Mouse (Mus musculus) kidney, embryonic 16.5 days (tissue): ENCODE measurements around the gene Epha4. TPM values are rescaled to one million over a fixed set of nuclear protein-coding genes. Genes with fewer than 3 reads are reported as not detected.

ENCODE experiments used
- ATAC-seq: fragments of 200-750 bp; cut with Nextera tagmentation; 2 replicates; pipeline ENCODE4 v1.8.0; 2017; ENCODE audit warnings: moderate TSS enrichment; ENCODE audit not compliant: low FRiP score, low TSS enrichment
- H3K27ac ChIP-seq: fragments of 300-500 bp; sonication (generic); 2 replicates; pipeline ENCODE4 v1.5.1; 2014; ENCODE audit warnings: low read length
- H3K27me3 ChIP-seq: fragments of 300-500 bp; sonication (generic); 2 replicates; pipeline ENCODE4 v1.6.1; 2014; ENCODE audit warnings: low read length, control low read depth, mixed read lengths; ENCODE audit not compliant: insufficient read depth
- H3K36me3 ChIP-seq: fragments of 300-500 bp; sonication (generic); 2 replicates; pipeline ENCODE4 v1.6.1; 2014; ENCODE audit warnings: low read length, control low read depth, mixed read lengths; ENCODE audit not compliant: insufficient read depth
- H3K4me1 ChIP-seq: fragments of 300-500 bp; sonication (generic); 2 replicates; pipeline ENCODE4 v1.6.1; 2014; ENCODE audit warnings: low read length, control low read depth, mixed read lengths; ENCODE audit not compliant: insufficient read depth
- H3K4me2 ChIP-seq: fragments of 300-500 bp; sonication (generic); replicated peaks from 2 replicates; pipeline ENCODE4 v1.6.1; 2014; ENCODE audit warnings: low read depth, low read length
- H3K4me3 ChIP-seq: fragments of 300-500 bp; sonication (generic); 2 replicates; pipeline ENCODE4 v1.5.1; 2014; ENCODE audit warnings: mild to moderate bottlenecking, low read length
- H3K9ac ChIP-seq: fragments of 300-500 bp; sonication (generic); replicated peaks from 2 replicates; pipeline ENCODE4 v1.6.1; 2014; ENCODE audit warnings: low read length
- H3K9me3 ChIP-seq: fragments of 300-500 bp; sonication (generic); 2 replicates; pipeline ENCODE4 v1.6.1; 2016; ENCODE audit warnings: low read length, control low read depth
- WGBS: fragments of 180-500 bp; shearing (Covaris S2); extraction: QIAGEN DNeasy Blood & Tissue Kit; methylation state at CpG from one replicate; pipeline ENCODE4 v1.1.7; 2014; 5-methylcytosine and 5-hydroxymethylcytosine counted together
- polyA plus RNA-seq: library from polyadenylated mRNA; unstranded; fragments of >200 nt; fragmentation: Nextera tagmentation; extraction: Ambion mirVana; gene quantifications from 2 replicates; pipeline ENCODE4 v1.2.1, GENCODE M21; 2015

Epha4 gene
- polyA plus RNA-seq, 1 experiment from 2014 or later = 17.0 TPM

- 90% methylated on average over 3 of the region's 3 CpGs for WGBS
- Histone ChIP-seq H3K4me3 (no peak overlapping the region), H3K36me3 (no peaks in the 10 kb centered on the region), H3K27me3 (no peaks in the 10 kb centered on the region), H3K4me2 (no peak overlapping the region), H3K9me3 (no peaks in the 10 kb centered on the region), H3K27ac (no peak overlapping the region), H3K9ac (no peak overlapping the region), H3K4me1 (peaks cover 6% of the 10 kb centered on the region)
- no peak for ATAC-seq
These were observed 63.3 kb downstream of the Epha4 start for GRCm38 (mm10) chr1:77451541-77451940.

GRCm38 (mm10) chr1:77450201-77450600, 64.7 kb downstream of the Epha4 start:
- ATAC-seq = no peak
- 50% methylated on average over 3 of the region's 3 CpGs for WGBS
- Histone ChIP-seq H3K4me1 (peaks cover 14% of the 10 kb centered on the region), H3K27me3 (no peaks in the 10 kb centered on the region), H3K27ac (no peak overlapping the region), H3K4me3 (no peak overlapping the region), H3K9me3 (no peaks in the 10 kb centered on the region), H3K9ac (no peak overlapping the region), H3K36me3 (no peaks in the 10 kb centered on the region), H3K4me2 (no peak overlapping the region)

DNA sequence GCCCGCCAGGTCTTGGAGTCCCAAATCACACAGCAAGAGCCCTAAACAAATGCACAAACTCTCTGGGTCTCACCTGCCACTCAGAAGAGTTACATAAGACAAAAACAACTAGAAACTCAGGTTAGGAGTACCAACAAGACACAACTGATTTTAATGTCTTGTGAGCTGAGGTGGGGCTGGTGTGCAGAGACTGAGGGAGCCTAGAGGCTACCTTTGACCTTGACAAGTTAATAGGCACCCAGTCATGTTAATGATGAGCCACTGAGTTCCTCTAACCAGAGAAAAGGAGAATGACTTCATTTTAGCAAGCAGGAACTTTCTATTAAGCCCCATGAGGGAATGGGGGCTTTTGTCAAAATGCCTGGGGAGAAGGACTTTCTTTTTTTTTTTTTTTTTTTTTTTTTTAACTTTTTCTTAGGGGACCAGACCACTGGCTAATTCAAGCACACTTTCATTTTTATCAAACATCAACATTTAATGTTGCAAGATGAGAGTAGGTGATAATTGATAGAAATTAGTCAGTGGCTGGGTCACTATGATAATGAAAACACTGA, 67.8 kb downstream of the Epha4 start:
- Histone ChIP-seq H3K27me3 (no peaks in the 10 kb centered on the region), H3K9ac (no peak overlapping the region), H3K36me3 (0 out of 2 replicates have a peak, but pooled peaks cover 4% of the 10 kb centered on the region), H3K4me2 (no peak overlapping the region), H3K4me1 (peaks cover 14% of the 10 kb centered on the region), H3K27ac (peak overlapping the region; percentile 63), H3K4me3 (no peak overlapping the region), H3K9me3 (no peaks in the 10 kb centered on the region)
- WGBS = 42% methylated on average over 1 of the region's 1 CpGs
- ATAC-seq = peak; percentile 84

- H3K4me3 ChIP-seq = no peak overlapping the region
- H3K9me3 ChIP-seq = no peaks in the 10 kb centered on the region
- H3K4me1 ChIP-seq = peaks cover 15% of the 10 kb centered on the region
- peak overlapping the region; percentile 63 for H3K27ac ChIP-seq
- H3K9ac ChIP-seq = no peak overlapping the region
- no peaks in the 10 kb centered on the region for H3K27me3 ChIP-seq
- 36% methylated on average over 12 of the region's 12 CpGs for WGBS
- H3K4me2 ChIP-seq = no peak overlapping the region; the same call in 1 of the 2 replicates
- ATAC-seq = peak; percentile 70
- 0 out of 2 replicates have a peak, but pooled peaks cover 4% of the 10 kb centered on the region for H3K36me3 ChIP-seq
These were observed 68.5 kb downstream of the Epha4 start for GRCm38 (mm10) chr1:77446438-77446837.

GRCm38 (mm10) chr1:77444648-77445047, 70.2 kb downstream of the Epha4 start:
- no peak overlapping the region for H3K27ac ChIP-seq
- no peaks in the 10 kb centered on the region for H3K27me3 ChIP-seq
- H3K36me3 ChIP-seq = 0 out of 2 replicates have a peak, but pooled peaks cover 4% of the 10 kb centered on the region
- no peak overlapping the region for H3K4me2 ChIP-seq
- peaks cover 24% of the 10 kb centered on the region for H3K4me1 ChIP-seq
- WGBS = 88% methylated on average over 9 of the region's 9 CpGs
- H3K9me3 ChIP-seq = no peaks in the 10 kb centered on the region
- ATAC-seq = no peak
- no peak overlapping the region for H3K4me3 ChIP-seq
- no peak overlapping the region for H3K9ac ChIP-seq

DNA sequence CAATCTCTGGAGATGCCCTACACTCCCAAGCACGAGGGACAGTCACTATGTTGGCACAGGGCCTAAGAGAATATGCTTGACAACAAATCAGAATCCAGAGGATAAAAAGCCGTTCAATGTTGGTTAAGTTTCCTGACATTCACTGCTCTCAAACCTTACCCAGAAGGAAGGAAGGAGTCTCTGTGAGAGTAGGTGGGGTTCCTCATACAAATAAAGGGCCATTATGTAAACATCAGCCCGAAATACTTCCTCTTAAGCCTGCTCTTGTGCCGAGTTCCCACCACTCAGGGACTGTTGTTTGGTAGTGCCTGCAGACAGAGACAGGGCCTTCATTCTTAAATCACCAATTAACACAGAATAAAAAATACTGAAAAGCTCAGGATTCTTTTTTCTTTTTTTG, 72.9 kb downstream of the Epha4 start:
- Histone ChIP-seq H3K36me3 (0 out of 2 replicates have a peak, but pooled peaks cover 4% of the 10 kb centered on the region), H3K27me3 (no peaks in the 10 kb centered on the region), H3K9ac (no peak overlapping the region), H3K27ac (no peak overlapping the region; the same call in 1 of the 2 replicates), H3K4me2 (no peak overlapping the region), H3K9me3 (no peaks in the 10 kb centered on the region), H3K4me1 (peaks cover 27% of the 10 kb centered on the region), H3K4me3 (no peak overlapping the region)
- ATAC-seq = no peak
- WGBS = 32% methylated on average over 4 of the region's 4 CpGs

GRCm38 (mm10) chr1:77441401-77441800, 73.5 kb downstream of the Epha4 start:
- Histone ChIP-seq H3K4me2 (no peak overlapping the region), H3K36me3 (0 out of 2 replicates have a peak, but pooled peaks cover 4% of the 10 kb centered on the region), H3K9me3 (no peaks in the 10 kb centered on the region), H3K9ac (no peak overlapping the region), H3K27ac (no peak overlapping the region), H3K27me3 (no peaks in the 10 kb centered on the region), H3K4me3 (no peak overlapping the region), H3K4me1 (peaks cover 21% of the 10 kb centered on the region)
- WGBS = 63% methylated on average over 4 of the region's 4 CpGs
- no peak for ATAC-seq

GRCm38 (mm10) chr1:77440512-77440911, 74.4 kb downstream of the Epha4 start:
- WGBS = 26% methylated on average over 10 of the region's 10 CpGs
- H3K4me2 ChIP-seq = 0 out of 2 replicates have a peak overlapping the region, but pooled peaks have one; percentile 21
- no peaks in the 10 kb centered on the region for H3K27me3 ChIP-seq
- ATAC-seq = peak; percentile 58; the same call in 1 of the 2 replicates
- peaks cover 14% of the 10 kb centered on the region for H3K4me1 ChIP-seq
- H3K36me3 ChIP-seq = 0 out of 2 replicates have a peak, but pooled peaks cover 4% of the 10 kb centered on the region
- no peak overlapping the region for H3K9ac ChIP-seq
- no peak overlapping the region for H3K27ac ChIP-seq
- no peaks in the 10 kb centered on the region for H3K9me3 ChIP-seq
- no peak overlapping the region for H3K4me3 ChIP-seq

- no peaks in the 10 kb centered on the region for H3K9me3 ChIP-seq
- no peaks in the 10 kb centered on the region for H3K27me3 ChIP-seq
- no peak overlapping the region for H3K9ac ChIP-seq
- H3K4me1 ChIP-seq = peaks cover 14% of the 10 kb centered on the region
- H3K27ac ChIP-seq = no peak overlapping the region
- H3K36me3 ChIP-seq = 0 out of 2 replicates have a peak, but pooled peaks cover 4% of the 10 kb centered on the region
- H3K4me3 ChIP-seq = no peak overlapping the region
- ATAC-seq = no peak
- H3K4me2 ChIP-seq = no peak overlapping the region
- 89% methylated on average over 3 of the region's 3 CpGs for WGBS
These were observed 75.4 kb downstream of the Epha4 start for GRCm38 (mm10) chr1:77439383-77440074.

- Histone ChIP-seq H3K36me3 (0 out of 2 replicates have a peak, but pooled peaks cover 4% of the 10 kb centered on the region), H3K4me2 (no peak overlapping the region), H3K4me1 (peaks cover 14% of the 10 kb centered on the region), H3K9ac (no peak overlapping the region), H3K4me3 (no peak overlapping the region), H3K27me3 (no peaks in the 10 kb centered on the region), H3K9me3 (no peaks in the 10 kb centered on the region), H3K27ac (no peak overlapping the region)
- no peak for ATAC-seq
- 13% methylated on average over 4 of the region's 4 CpGs for WGBS
These were observed 76.2 kb downstream of the Epha4 start for GRCm38 (mm10) chr1:77438639-77439038.
